Mouse (Mus musculus) thymus, adult 18-20 months (tissue): ENCODE measurements around the gene Hoxa10.

Source experiments
- DNase-seq, 2 experiments: peaks; one replicate each; pipeline ENCODE4 v3.0.0; 2022; ENCODE audit warnings: mixed read lengths in 2 of 2

The Hoxa10 gene

GRCm38 (mm10) chr6:52240389-52241000 lies at the start of gene Hoxa10:
Gene Hoxa10 (minus strand): TSS chr6:52240854.
- DNase-seq: no peak

- DNase-seq: no peak
Measured at GRCm38 (mm10) chr6:52290186-52290585, 49.5 kb upstream of the Hoxa10 start.

- DNase-seq: no peak
Measured at GRCm38 (mm10) chr6:52283896-52284295, 43.2 kb upstream of the Hoxa10 start.

GRCm38 (mm10) chr6:52281084-52281483 lies 40.4 kb upstream of the Hoxa10 start:
- no peak for DNase-seq

- no peak for DNase-seq
Measured at GRCm38 (mm10) chr6:52276920-52277319, 36.3 kb upstream of the Hoxa10 start.

GRCm38 (mm10) chr6:52276382-52276781 lies 35.7 kb upstream of the Hoxa10 start:
- DNase-seq: no peak

- no peak for DNase-seq
Measured at GRCm38 (mm10) chr6:52275563-52276280, 35.1 kb upstream of the Hoxa10 start.

GRCm38 (mm10) chr6:52274576-52274975 lies 33.9 kb upstream of the Hoxa10 start:
- DNase-seq: no peak

- DNase-seq: no peak
Measured at GRCm38 (mm10) chr6:52273656-52274280, 33.1 kb upstream of the Hoxa10 start.

GRCm38 (mm10) chr6:52272766-52273655 lies 32.4 kb upstream of the Hoxa10 start:
- DNase-seq: no peak

- DNase-seq: no peak
Measured at GRCm38 (mm10) chr6:52270494-52271480, 30.1 kb upstream of the Hoxa10 start.

GRCm38 (mm10) chr6:52268756-52269155 lies 28.1 kb upstream of the Hoxa10 start:
- no peak for DNase-seq

GRCm38 (mm10) chr6:52268341-52268740 lies 27.7 kb upstream of the Hoxa10 start:
- no peak for DNase-seq

GRCm38 (mm10) chr6:52267691-52268090 lies 27.0 kb upstream of the Hoxa10 start:
- no peak for DNase-seq

GRCm38 (mm10) chr6:52267221-52267620 lies 26.6 kb upstream of the Hoxa10 start:
- DNase-seq: no peak

- DNase-seq: no peak
Measured at GRCm38 (mm10) chr6:52266666-52266985, 26.0 kb upstream of the Hoxa10 start.

GRCm38 (mm10) chr6:52265913-52266665 lies 25.4 kb upstream of the Hoxa10 start:
- DNase-seq: no peak

- no peak for DNase-seq
Measured at GRCm38 (mm10) chr6:52265306-52265912, 24.8 kb upstream of the Hoxa10 start.

- no peak for DNase-seq
Measured at GRCm38 (mm10) chr6:52264106-52264790, 23.6 kb upstream of the Hoxa10 start.

GRCm38 (mm10) chr6:52263321-52263585 lies 22.6 kb upstream of the Hoxa10 start:
- DNase-seq: no peak
